Mouse (Mus musculus): Measurements from ENCODE around the gene Zfp85.
A peak's percentile ranks its signal among the peaks of the same experiment; 100 is the strongest.
"Not testable (repeated sequence)": the region's sequence is repeated elsewhere in the genome, so short reads cannot be mapped to it uniquely, and the experiment has no call there.

Zfp85 gene

GRCm38 (mm10) chr13:67754333-67755306, at the start of gene Zfp85:
Gene Zfp85, minus strand, starts transcription at chr13:67755228.
- DNase-seq (ENCODE audit: low spot score in 2 of 2), result peak; percentile 12 to 45

- not testable (repeated sequence) for DNase-seq (ENCODE audit: low spot score in 2 of 2)
These were observed 44.1 kb upstream of the Zfp85 start for GRCm38 (mm10) chr13:67799151-67799550.

- DNase-seq (ENCODE audit: low spot score in 2 of 2), result no peak
These were observed 43.6 kb upstream of the Zfp85 start for GRCm38 (mm10) chr13:67798618-67799017.

- DNase-seq (ENCODE audit: low spot score in 2 of 2), result no peak
These were observed 37.0 kb upstream of the Zfp85 start for GRCm38 (mm10) chr13:67791921-67792455.

GRCm38 (mm10) chr13:67779265-67780221, 24.5 kb upstream of the Zfp85 start, which contains the start of gene Zfp493:
Gene Zfp493, plus strand, starts transcription at chr13:67779693.
- peak; percentile 24 to 42 for DNase-seq (ENCODE audit: low spot score in 2 of 2)

- no peak for DNase-seq (ENCODE audit: low spot score in 2 of 2)
These were observed 8.2 kb upstream of the Zfp85 start for GRCm38 (mm10) chr13:67763031-67763768.

GRCm38 (mm10) chr13:67759966-67760365, 4.9 kb upstream of the Zfp85 start:
- no peak for DNase-seq (ENCODE audit: low spot score in 2 of 2)

GRCm38 (mm10) chr13:67755761-67756160, 733 bp upstream of the Zfp85 start:
- no peak for DNase-seq (ENCODE audit: low spot score in 2 of 2)

GRCm38 (mm10) chr13:67743896-67744295, 11.1 kb downstream of the Zfp85 start:
- no peak for DNase-seq (ENCODE audit: low spot score in 2 of 2)

GRCm38 (mm10) chr13:67742941-67743340, 12.1 kb downstream of the Zfp85 start:
- DNase-seq (ENCODE audit: low spot score in 2 of 2), result no peak

GRCm38 (mm10) chr13:67734391-67734790, 20.6 kb downstream of the Zfp85 start:
- DNase-seq (ENCODE audit: low spot score in 2 of 2), result not testable (repeated sequence)

GRCm38 (mm10) chr13:67729441-67729840, 25.6 kb downstream of the Zfp85 start:
- peak; percentile 16 to 17 for DNase-seq (ENCODE audit: low spot score in 2 of 2)

GRCm38 (mm10) chr13:67728641-67729318, 26.2 kb downstream of the Zfp85 start, which contains the start of gene Zfp65:
Gene Zfp65, minus strand, starts transcription at chr13:67729173.
- DNase-seq (ENCODE audit: low spot score in 2 of 2), result peak; percentile 46 to 49

- no peak for DNase-seq (ENCODE audit: low spot score in 2 of 2)
These were observed 26.9 kb downstream of the Zfp85 start for GRCm38 (mm10) chr13:67728106-67728505.

GRCm38 (mm10) chr13:67725331-67725730, 29.7 kb downstream of the Zfp85 start:
- DNase-seq (ENCODE audit: low spot score in 2 of 2), result not testable (repeated sequence)

- DNase-seq (ENCODE audit: low spot score in 2 of 2), result peak; percentile 84 to 87
These were observed 31.1 kb downstream of the Zfp85 start for GRCm38 (mm10) chr13:67723848-67724479.

All from frontal cortex, postnatal 14 days (tissue).